Mouse (Mus musculus): ENCODE results near the gene Hgf.

Gene Hgf

DNA sequence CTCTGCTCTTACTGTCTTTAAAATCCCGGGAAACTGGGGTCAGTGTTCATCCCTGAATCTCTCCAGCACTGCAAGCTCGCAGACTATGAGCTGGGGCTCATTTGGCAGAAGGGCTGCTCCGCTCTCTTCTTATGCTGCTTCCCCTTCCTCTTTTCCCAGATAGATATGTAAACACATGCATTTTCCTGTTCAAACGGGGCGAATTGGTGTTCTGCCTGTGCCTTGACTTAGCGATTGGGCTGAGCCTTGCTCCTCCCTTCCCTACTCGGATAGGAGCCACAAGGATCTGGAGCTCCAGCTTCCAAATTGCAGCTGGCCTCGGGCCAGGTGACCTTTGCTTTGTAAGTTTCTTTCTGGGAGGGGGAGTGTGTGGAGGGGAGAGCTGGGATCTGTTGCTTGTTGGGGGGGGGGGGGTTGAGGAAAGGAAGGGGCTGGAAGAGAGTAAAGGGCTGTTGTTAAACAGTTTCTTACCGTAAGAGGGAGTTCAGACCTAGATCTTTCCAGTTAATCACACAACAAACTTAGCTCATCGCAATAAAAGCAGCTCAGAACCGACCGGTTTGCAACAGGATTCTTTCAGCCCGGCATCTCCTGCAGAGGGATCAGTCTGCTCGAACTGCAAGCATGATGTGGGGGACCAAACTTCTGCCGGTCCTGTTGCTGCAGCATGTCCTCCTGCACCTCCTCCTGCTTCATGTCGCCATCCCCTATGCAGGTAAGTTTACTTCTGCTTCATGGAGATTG lies at the start of gene Hgf:
Gene Hgf, plus strand, starts transcription at position 192 of the 744 bp plus-strand sequence.
- peak; percentile 48 for DNase-seq

GRCm38 (mm10) chr5:16506702-16507350 lies 46.5 kb upstream of the Hgf start:
- DNase-seq, result no peak

DNA sequence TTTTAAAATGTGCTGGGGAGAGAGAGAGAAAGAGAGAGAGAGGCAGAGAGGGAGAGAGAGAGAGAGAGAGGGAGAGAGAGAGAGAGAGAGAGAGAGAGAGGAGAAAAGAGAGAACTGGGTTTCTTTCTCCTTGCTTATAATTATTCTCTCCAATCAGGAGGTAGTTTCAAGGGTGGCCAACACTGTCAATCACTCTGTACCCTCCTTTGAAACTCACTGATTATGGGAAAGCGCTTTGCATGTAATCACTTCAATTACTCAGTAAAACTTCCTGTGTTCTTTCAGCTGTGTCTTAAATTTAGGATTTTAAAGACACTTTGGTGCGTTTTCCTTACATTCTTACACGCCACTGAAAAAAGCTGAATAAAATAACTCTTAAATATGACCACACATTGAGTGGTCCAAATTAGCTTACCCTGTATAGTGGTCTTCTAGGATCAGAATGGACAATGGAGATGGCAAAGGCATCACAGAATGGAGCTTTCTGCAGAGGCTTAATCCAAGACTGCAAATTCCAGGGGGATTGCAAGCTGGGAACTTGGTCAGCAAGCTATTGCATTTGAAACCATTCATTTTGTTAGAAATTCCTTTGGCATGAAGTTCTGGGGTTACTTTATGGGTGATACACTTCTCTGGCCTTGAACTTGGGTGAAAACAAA lies 21.5 kb upstream of the Hgf start:
- DNase-seq, result no peak

GRCm38 (mm10) chr5:16538067-16538466 lies 15.2 kb upstream of the Hgf start:
- DNase-seq, result no peak

- DNase-seq, result no peak
Observed at GRCm38 (mm10) chr5:16541561-16542116, 11.7 kb upstream of the Hgf start.

DNA sequence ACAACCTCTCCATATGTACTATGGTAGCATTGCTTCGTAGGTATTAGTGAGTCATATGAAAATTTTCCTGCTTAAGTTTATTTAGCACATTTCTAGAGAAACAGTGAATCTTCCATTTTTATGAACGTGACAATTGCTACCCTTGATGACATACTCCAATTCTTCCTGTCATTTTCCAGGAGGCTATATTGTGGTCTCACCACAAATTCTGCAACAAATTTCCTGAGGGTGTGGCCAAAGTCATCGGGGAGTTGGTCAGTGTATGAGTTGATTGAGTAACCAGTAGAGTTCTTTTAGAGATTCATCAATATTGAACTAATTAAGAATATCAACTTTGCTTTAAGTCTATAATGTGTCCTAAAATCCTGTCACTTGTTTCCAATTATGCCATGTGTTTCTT lies 5.8 kb upstream of the Hgf start:
- DNase-seq, result no peak

GRCm38 (mm10) chr5:16552647-16553046 lies 648 bp upstream of the Hgf start:
- DNase-seq, result no peak

GRCm38 (mm10) chr5:16560247-16560646 lies 7.0 kb downstream of the Hgf start:
- no peak for DNase-seq

DNA sequence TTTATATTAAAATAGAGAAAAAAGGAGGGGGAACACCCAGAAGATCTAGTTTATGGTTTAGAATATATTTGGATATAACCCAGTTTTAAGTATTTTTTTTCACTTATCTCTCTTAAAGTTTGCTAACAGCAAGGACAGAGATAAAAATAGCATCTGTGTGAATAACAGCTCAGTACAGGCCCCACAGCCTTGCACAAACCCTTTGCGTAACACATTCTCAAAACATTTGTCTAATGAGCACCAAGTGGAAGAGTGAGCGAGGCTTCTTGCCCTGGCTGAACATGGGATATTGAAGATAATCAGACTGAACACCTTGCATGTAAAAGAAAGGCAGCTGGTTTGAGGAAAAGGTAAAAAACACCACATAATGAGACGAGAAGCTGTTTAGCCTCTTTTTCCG lies 15.7 kb downstream of the Hgf start:
- DNase-seq, result no peak

DNA sequence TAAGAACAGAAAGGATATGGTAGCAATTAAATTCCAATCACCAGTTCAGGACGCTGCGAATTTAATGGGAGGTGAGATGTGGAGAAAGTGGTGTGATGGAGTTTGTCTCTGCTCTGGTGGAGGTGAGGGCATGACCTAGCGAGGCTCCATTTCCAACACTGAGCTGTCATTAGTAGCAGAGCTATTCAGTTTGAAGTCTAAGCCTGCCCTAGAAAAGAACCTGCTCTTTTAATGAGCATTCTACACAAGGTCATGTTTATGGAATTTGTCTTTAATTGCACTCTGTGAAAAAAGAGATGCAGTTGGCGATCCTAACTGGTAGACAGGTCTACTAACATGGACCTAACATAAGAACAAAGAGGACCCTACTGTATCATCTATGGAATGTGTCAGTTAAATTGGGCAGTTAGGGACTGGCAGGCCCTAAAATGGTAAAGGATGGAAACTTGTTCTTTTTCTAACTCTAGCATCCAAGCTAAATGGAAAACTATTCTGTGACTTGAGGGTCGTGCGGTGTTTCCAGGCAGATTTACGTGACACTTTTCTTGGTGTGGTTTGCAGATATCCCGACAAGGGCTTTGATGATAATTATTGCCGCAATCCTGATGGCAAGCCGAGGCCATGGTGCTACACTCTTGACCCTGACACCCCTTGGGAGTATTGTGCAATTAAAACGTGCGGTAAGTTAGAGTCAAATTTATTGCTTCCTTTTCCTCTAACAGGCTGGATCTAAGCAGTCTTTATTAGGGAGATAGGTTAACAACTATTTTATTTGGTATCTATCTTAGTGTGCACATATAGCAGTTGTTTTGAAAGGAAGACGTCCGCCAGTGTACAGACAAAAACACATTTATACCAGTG lies 24.8 kb downstream of the Hgf start:
- no peak for DNase-seq

- no peak for DNase-seq
Observed at GRCm38 (mm10) chr5:16595699-16596098, 42.4 kb downstream of the Hgf start.

DNA sequence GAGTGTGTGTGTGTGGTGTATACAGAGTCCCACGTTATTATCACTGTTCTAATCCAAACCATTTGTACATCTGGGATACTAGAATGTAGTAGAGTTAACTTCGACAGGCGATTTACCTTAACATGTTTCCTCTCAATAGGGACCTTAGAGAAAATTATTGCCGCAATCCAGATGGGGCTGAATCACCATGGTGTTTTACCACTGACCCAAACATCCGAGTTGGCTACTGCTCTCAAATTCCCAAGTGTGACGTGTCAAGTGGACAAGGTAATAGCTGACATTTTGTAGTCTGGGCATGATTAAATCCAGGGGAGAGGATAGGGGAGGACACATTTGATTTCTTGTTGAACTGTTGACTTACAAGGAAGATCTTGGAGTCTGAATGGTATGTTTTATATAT lies 44.7 kb downstream of the Hgf start:
- no peak for DNase-seq

DNA sequence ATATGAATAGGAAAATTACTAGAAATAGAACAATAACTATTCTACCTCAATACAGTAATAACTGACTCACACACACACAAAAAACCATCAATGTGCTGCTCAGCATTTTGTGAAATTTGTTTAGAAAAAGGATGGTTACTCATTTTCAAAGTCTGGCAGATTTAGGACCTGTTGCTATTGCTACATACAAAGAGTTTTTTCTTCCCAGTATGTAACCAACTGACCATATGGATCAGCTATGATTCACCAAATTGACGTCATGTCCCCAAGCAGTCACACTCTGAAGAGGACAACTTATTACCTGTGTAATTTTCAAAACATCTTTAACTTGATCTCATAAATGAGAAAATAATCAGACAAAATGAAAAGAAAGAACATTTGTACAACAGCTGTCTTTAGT lies 48.2 kb downstream of the Hgf start:
- DNase-seq, result no peak

GRCm38 (mm10) chr5:16632996-16633395 lies 79.7 kb downstream of the Hgf start:
- DNase-seq, result no peak

- DNase-seq, result no peak
Observed at GRCm38 (mm10) chr5:16646417-16646816, 93.1 kb downstream of the Hgf start.

GRCm38 (mm10) chr5:16647701-16648100 lies 94.4 kb downstream of the Hgf start:
- DNase-seq, result no peak

DNA sequence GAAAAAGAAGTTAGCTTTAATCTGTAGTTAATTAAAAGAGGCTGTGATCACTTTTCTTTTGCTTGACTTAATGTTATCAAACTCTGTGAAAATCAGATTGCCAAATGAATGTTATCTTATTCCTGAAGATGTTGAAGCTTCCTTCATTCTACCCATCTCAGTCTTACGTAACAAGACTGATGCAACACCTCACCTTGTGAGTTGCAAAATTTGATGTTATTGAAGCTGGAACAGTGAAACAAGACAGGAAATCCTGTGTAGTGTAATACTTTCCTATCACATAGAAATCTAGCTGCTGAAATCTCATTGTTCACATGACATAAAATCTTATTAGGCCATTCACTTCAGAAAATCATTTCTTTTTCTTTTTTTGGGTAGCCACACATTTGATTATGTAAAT lies 96.9 kb downstream of the Hgf start:
- DNase-seq, result no peak

GRCm38 (mm10) chr5:16654022-16654421 lies 100.7 kb downstream of the Hgf start:
- DNase-seq, result no peak
